Mouse (Mus musculus) heart, embryonic 15.5 days (tissue): ENCODE results near the gene Creb3. TPM values are rescaled to one million over a fixed set of nuclear protein-coding genes. Genes with fewer than 3 reads are reported as not detected.
A peak's percentile ranks its signal among the peaks of the same experiment; 100 is the strongest.
"Not testable (repeated sequence)": the region's sequence is repeated elsewhere in the genome, so short reads cannot be mapped to it uniquely, and the experiment has no call there.

ENCODE experiments used
- ATAC-seq: fragments of 200-750 bp; cut with Nextera tagmentation; replicated peaks from 2 replicates; pipeline ENCODE4 v1.8.0; 2017; ENCODE audit warnings: low read depth, moderate TSS enrichment; ENCODE audit not compliant: insufficient number of reproducible peaks, insufficient read depth, low FRiP score
- H3K27ac ChIP-seq: fragments of 300-500 bp; sonication (generic); 2 replicates; pipeline ENCODE4 v1.5.1; 2015; ENCODE audit warnings: mild to moderate bottlenecking, inconsistent platforms
- H3K27me3 ChIP-seq: fragments of 300-500 bp; sonication (generic); 2 replicates; pipeline ENCODE4 v1.6.1; 2015; ENCODE audit warnings: inconsistent platforms
- H3K36me3 ChIP-seq: fragments of 300-500 bp; sonication (generic); 2 replicates; pipeline ENCODE4 v1.6.1; 2015; ENCODE audit warnings: mild to moderate bottlenecking, inconsistent platforms
- H3K4me1 ChIP-seq: fragments of 300-500 bp; sonication (generic); replicated peaks from 2 replicates; pipeline ENCODE4 v1.6.1; 2015; ENCODE audit warnings: inconsistent platforms
- H3K4me2 ChIP-seq: fragments of 300-500 bp; sonication (generic); 2 replicates; pipeline ENCODE4 v1.6.1; 2015; ENCODE audit warnings: inconsistent platforms, mild to moderate bottlenecking, moderate library complexity
- H3K4me3 ChIP-seq: fragments of 300-500 bp; sonication (generic); 2 replicates; pipeline ENCODE4 v1.5.1; 2015; ENCODE audit warnings: mild to moderate bottlenecking, inconsistent platforms
- H3K9ac ChIP-seq: fragments of 300-500 bp; sonication (generic); 2 replicates; pipeline ENCODE4 v1.6.1; 2015; ENCODE audit warnings: mild to moderate bottlenecking, inconsistent platforms
- H3K9me3 ChIP-seq: fragments of 300-500 bp; sonication (generic); replicated peaks from 2 replicates; pipeline ENCODE4 v1.6.1; 2016; ENCODE audit warnings: inconsistent platforms
- WGBS: fragments of 180-500 bp; shearing (Covaris S2); methylation state at CpG from one replicate; pipeline ENCODE4 v1.1.7; 2015; ENCODE audit warnings: mixed read lengths; 5-methylcytosine and 5-hydroxymethylcytosine counted together
- polyA plus RNA-seq: library from polyadenylated mRNA; unstranded; fragments of >200 nt; fragmentation: Nextera tagmentation; extraction: Ambion mirVana; gene quantifications from 2 replicates; pipeline ENCODE4 v1.2.1, GENCODE M21; 2015

The Creb3 gene
- polyA plus RNA-seq, 1 experiment from 2014 or later = 53.1 TPM

DNA sequence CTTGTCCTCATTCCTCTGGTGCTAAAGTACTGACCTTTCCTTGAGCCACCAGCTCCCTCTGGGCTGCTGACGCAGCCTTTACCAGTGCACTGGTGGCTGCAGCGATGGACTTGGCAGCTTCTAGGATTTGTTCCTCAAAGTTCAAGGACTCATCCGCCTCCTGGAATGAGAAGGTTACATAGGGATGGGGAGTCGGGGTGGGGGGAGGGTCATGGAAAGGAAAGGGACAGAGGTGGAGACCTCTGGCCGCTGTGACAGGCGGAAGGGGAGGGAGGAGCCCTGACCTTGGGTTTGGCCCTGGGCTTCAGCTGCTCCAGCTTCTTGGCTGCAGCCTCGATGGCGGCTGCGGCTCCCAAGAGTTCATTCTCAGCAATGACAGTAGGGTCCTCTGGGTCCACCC is 28.9 kb upstream of the Creb3 start:
- Histone ChIP-seq H3K36me3 (peaks cover 75% of the 10 kb centered on the region), H3K9ac (no peak overlapping the region), H3K4me3 (no peak overlapping the region), H3K27me3 (no peaks in the 10 kb centered on the region), H3K27ac (no peak overlapping the region), H3K4me1 (peaks cover 16% of the 10 kb centered on the region), H3K4me2 (no peak overlapping the region), H3K9me3 (no peaks in the 10 kb centered on the region)
- no peak for ATAC-seq
- WGBS = 81% methylated on average over 9 of the region's 9 CpGs

DNA sequence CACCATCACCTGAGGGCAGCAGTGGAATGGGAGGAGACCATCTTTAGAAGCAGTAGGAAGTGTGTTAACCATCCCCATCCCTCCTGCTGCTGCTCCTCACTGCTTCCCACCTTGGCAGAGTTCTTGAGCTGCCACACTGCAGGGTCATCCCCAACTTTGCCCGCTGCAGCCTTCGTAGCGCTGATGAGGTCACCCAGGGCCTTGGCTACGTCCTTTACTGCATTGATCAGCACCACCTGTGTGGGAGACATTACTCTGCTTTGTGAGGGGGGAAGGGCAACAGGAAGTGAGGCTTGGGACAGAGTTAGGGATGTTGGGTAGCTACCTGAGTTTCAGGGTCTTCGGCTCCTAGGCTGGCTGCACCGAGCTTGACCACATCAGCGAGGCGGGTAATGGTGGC is 26.5 kb upstream of the Creb3 start:
- Histone ChIP-seq H3K27me3 (no peaks in the 10 kb centered on the region), H3K4me1 (peaks cover 7% of the 10 kb centered on the region), H3K36me3 (peaks cover 99% of the 10 kb centered on the region), H3K4me3 (no peak overlapping the region), H3K27ac (no peak overlapping the region), H3K4me2 (no peak overlapping the region), H3K9me3 (no peaks in the 10 kb centered on the region), H3K9ac (no peak overlapping the region)
- 95% methylated on average over 8 of the region's 8 CpGs for WGBS
- ATAC-seq = no peak

DNA sequence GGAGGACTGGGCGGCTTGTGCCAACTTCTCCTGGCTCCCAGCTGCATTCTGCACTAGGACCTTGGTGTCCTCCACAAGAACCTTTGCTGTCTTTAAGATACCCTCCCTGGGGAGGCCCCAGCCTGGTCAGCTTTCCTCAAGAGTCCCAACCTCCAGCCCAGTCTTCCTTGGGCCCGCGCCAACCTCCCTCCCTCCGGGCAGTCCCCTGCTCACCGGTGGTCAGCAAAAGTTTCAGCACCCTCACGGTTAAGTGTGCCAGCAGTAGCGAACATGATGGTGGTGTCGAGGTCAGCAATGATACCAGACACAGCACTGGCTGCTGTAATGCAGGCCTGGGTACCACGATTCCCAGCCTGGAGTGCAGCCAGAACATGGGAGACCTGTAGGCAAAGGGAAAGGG is 26.1 kb upstream of the Creb3 start:
- no peak overlapping the region for H3K9ac ChIP-seq
- no peak for ATAC-seq
- H3K4me2 ChIP-seq = no peak overlapping the region
- no peak overlapping the region for H3K27ac ChIP-seq
- peaks cover 3% of the 10 kb centered on the region for H3K4me1 ChIP-seq
- WGBS = 84% methylated on average over 9 of the region's 9 CpGs
- no peak overlapping the region for H3K4me3 ChIP-seq
- peaks cover 99% of the 10 kb centered on the region for H3K36me3 ChIP-seq
- no peaks in the 10 kb centered on the region for H3K27me3 ChIP-seq
- H3K9me3 ChIP-seq = no peaks in the 10 kb centered on the region

DNA sequence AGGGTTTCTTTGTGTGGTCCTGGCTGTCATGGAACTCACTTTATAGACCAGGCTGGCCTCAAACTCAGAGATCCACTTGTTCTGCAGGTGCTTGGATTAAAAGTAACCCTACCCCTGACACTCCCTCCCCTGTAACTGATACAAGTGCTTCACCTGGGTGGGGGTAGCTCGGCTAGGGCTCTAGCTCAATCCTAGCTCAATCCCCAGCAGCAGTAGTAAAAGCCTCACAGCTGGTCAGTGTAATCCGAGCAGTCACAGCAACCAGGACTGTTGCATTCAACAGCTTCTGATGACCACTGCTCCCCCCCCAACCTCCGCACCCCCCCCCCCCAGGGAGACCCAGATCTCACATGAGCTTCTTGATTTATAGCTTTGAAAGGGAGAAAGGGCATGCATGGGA is 20.1 kb upstream of the Creb3 start:
- H3K27ac ChIP-seq = no peak overlapping the region
- H3K9ac ChIP-seq = no peak overlapping the region
- WGBS = 71% methylated on average over 3 of the region's 3 CpGs
- H3K36me3 ChIP-seq = peaks cover 99% of the 10 kb centered on the region
- 0 out of 2 replicates have a peak, but pooled peaks cover 3% of the 10 kb centered on the region for H3K4me1 ChIP-seq
- no peak for ATAC-seq
- no peak overlapping the region for H3K4me2 ChIP-seq
- no peaks in the 10 kb centered on the region for H3K27me3 ChIP-seq
- H3K9me3 ChIP-seq = no peaks in the 10 kb centered on the region
- H3K4me3 ChIP-seq = no peak overlapping the region

DNA sequence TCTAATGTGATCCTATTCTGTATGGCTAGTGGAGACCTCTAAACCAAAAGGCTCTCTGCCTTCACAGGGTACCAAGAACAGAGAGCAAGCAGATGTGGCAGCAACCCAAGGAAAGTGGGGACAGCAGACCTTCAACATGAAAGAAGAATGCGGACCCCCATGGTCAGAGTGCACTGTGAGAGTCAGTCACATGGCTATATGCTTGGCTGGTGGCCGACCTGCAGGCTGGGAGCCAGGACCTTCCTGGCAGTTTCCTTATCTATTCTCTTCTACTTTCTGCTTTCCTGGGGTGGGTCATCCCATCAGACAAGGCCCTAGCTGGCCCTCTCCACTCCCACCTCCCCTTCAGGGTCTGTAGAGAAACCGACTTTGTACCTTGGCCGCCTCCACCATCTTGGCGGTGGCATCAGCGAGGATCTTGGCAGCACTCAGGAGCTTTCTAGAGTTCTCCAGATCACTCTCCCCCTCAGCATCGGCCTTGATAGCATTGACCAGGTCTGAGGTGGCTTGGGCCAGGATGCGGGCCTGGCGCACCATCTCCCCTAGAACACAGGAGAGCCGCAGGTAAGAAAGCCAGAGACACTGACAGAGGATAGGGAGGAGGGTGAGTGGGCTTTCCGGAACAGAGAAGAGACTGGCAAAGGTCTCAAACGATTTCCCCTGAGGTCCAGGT is 15.6 kb upstream of the Creb3 start:
- no peak overlapping the region for H3K27ac ChIP-seq
- H3K27me3 ChIP-seq = no peaks in the 10 kb centered on the region
- no peak overlapping the region for H3K9ac ChIP-seq
- 0 out of 2 replicates have a peak, but pooled peaks cover 3% of the 10 kb centered on the region for H3K4me1 ChIP-seq
- H3K4me3 ChIP-seq = no peak overlapping the region
- H3K4me2 ChIP-seq = no peak overlapping the region
- no peak for ATAC-seq
- WGBS = 87% methylated on average over 12 of the region's 12 CpGs
- peaks cover 99% of the 10 kb centered on the region for H3K36me3 ChIP-seq
- H3K9me3 ChIP-seq = no peaks in the 10 kb centered on the region

DNA sequence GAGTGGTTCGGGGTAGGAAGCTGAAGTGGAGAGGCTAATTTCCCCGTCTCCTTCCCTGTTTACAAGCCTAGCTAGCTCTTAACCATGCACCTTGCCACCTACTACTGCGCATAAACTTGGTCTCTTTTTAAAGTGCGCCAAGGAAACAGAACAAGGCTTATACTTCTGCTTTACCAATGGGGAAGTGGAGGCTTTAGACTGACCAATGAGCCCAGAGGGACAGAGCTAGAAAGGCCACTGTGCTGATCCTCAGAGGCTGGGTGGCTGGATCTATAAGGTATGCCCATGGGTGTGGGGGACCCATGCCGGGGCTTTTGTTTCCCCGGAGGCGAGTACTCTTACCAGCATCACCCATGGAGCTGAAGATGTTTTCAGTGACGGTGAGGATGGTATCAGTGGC is 15.0 kb upstream of the Creb3 start:
- no peak for ATAC-seq
- no peaks in the 10 kb centered on the region for H3K27me3 ChIP-seq
- H3K36me3 ChIP-seq = peaks cover 99% of the 10 kb centered on the region
- H3K4me2 ChIP-seq = no peak overlapping the region
- WGBS = 93% methylated on average over 8 of the region's 8 CpGs
- no peak overlapping the region for H3K27ac ChIP-seq
- no peaks in the 10 kb centered on the region for H3K9me3 ChIP-seq
- no peak overlapping the region for H3K4me3 ChIP-seq
- 0 out of 2 replicates have a peak, but pooled peaks cover 3% of the 10 kb centered on the region for H3K4me1 ChIP-seq
- H3K9ac ChIP-seq = no peak overlapping the region

DNA sequence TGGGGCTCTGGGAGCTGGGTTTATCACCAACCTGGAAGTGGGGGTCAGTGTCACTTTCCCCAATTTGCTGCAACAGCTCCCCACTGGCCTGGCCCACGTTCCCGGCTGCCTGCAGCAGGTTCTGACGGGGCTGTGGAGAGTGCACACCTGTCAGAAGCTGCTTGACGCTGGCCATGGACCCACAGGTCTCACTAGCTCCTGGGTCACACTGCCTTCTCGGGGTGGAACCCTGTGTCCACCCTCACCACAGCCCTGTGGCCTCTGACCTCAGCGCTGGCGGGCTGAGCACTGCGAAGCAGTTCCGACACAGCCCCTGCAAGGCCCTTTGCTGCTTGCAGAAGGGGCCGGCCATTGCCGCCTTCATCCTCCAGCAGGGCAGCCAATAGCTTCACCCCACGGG is 13.1 kb upstream of the Creb3 start:
- Histone ChIP-seq H3K27ac (no peak overlapping the region), H3K9ac (no peak overlapping the region), H3K36me3 (peaks cover 99% of the 10 kb centered on the region), H3K27me3 (no peaks in the 10 kb centered on the region), H3K4me2 (no peak overlapping the region), H3K9me3 (no peaks in the 10 kb centered on the region), H3K4me1 (0 out of 2 replicates have a peak, but pooled peaks cover 3% of the 10 kb centered on the region), H3K4me3 (no peak overlapping the region)
- ATAC-seq = no peak
- 84% methylated on average over 12 of the region's 12 CpGs for WGBS

DNA sequence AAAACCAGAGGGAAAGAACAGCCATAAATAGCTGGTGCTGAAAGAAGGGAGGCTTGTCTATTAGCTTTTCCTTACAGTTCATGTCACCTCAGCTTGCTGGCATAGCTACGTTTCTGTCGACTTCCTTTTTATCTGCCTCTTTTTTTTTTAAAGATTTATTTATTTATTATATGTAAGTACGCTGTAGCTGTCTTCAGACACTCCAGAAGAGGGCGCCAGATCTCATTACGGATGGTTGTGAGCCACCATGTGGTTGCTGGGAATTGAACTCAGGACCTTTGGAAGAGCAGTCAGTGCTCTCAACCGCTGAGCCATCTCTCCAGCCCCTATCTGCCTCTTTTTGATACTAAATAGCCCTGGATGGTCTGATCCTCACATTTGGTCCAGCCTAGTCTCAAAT is 10.3 kb upstream of the Creb3 start:
- H3K4me1 ChIP-seq, H3K4me2 ChIP-seq, H3K27ac ChIP-seq, ATAC-seq, H3K27me3 ChIP-seq, H3K9ac ChIP-seq, H3K9me3 ChIP-seq, H3K4me3 ChIP-seq: not testable (repeated sequence)
- peaks cover 99% of the 10 kb centered on the region for H3K36me3 ChIP-seq
- 86% methylated on average over 6 of the region's 6 CpGs for WGBS

DNA sequence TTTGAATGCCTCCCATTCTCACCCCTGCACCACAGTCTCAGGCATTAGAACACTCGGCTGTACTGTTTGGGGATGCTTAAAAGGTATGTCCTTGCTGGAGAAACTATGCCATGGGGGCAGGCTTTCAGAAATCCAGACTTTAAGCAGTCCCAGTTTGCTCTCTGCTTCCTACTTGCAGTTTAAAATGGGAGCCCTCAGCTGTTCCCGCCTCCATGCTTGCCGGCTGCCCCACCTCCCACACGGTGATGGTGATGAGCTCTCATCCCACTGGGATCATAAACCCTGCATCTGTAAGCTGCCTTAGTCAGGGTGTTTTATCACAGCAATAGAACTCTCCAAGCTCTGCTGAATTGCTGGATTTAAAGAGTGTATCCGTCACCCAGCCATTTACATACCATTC is 9.7 kb upstream of the Creb3 start:
- Histone ChIP-seq H3K27me3 (no peaks in the 10 kb centered on the region), H3K27ac (no peak overlapping the region), H3K9me3 (no peaks in the 10 kb centered on the region), H3K4me1 (peaks cover 6% of the 10 kb centered on the region), H3K9ac (no peak overlapping the region), H3K4me2 (no peak overlapping the region), H3K4me3 (no peak overlapping the region), H3K36me3 (peaks cover 94% of the 10 kb centered on the region)
- ATAC-seq = no peak
- 94% methylated on average over 5 of the region's 5 CpGs for WGBS

DNA sequence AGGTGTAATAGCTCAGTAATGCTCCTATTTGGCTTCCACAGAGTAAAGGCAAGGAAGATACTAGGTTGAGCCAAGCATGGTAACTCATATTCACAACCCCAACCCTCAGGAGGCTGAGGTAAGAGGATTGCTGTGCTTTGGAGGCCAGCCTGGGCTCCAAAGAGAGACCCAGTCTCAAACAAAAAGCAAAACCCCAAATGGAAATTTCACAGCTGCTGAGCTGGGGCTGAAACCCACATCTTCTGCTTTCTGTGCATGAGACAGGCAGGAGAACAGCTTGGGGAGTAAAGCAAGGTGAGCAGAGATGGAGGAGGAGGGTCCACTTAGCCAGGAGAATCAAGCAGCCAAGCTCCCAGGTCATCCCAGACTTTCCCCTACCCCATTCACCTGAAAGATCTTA is 8.2 kb upstream of the Creb3 start:
- no peak overlapping the region for H3K4me3 ChIP-seq
- H3K27me3 ChIP-seq = no peaks in the 10 kb centered on the region
- peaks cover 79% of the 10 kb centered on the region for H3K36me3 ChIP-seq
- H3K4me1 ChIP-seq = peaks cover 21% of the 10 kb centered on the region
- no peak overlapping the region for H3K9ac ChIP-seq
- H3K4me2 ChIP-seq = no peak overlapping the region
- H3K27ac ChIP-seq = no peak overlapping the region
- H3K9me3 ChIP-seq = no peaks in the 10 kb centered on the region
- ATAC-seq = no peak

DNA sequence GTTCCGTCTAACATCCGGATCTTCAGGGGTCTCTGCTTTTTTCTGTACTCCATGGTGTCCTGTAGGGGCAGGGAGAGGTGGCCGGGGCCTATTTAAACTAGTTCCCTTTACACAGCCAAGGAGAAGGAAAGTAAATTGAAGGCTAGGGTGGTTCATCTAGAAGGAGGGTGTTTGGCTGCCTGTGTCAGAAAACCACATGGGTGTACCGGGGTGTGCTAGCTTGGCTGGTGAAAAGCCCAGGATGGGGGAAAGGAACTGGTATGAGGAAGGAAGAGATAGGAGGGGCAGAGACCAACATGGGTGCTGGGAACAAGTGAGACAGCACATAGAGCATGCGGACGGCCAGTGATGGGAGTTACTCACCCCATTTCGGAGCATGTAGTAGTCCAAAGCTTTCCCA is 6.2 kb upstream of the Creb3 start:
- Histone ChIP-seq H3K4me1 (peaks cover 41% of the 10 kb centered on the region), H3K36me3 (peaks cover 59% of the 10 kb centered on the region), H3K4me2 (no peak overlapping the region), H3K9me3 (no peaks in the 10 kb centered on the region), H3K27ac (no peak overlapping the region), H3K4me3 (no peak overlapping the region), H3K27me3 (no peaks in the 10 kb centered on the region), H3K9ac (no peak overlapping the region)
- WGBS = 93% methylated on average over 7 of the region's 7 CpGs
- no peak for ATAC-seq

DNA sequence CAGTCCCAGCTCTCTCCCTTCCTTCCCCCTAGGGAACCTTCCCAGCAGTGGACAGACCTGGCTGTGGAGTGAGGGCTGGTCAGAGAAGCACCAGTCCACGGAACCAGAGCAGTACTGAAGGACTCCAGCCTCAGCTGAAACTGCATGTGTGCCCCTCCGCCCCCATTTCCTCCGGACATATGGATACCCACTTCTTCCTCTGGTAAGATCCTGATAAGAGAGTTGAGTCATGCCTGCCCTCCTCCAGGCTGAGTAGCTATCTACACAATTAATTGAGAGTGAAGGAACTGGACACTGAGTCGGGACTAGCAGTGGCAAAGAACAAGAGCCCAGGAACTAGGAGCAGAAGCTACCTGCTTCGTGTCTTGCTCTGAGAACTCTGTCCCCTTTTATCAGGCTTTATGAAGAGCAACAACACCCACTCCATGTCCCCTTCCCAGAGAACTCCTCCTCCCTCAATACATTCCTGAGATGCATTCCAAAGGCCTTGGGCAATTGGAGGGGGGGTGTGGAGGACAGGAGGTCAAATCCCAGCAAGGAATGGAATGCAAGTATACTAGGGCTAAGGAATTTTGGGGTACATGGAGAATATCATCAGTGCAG is 4.0 kb upstream of the Creb3 start:
- 5% methylated on average over 5 of the region's 5 CpGs for WGBS
- Histone ChIP-seq H3K4me3 (peak overlapping the region; percentile 29), H3K4me2 (peak overlapping the region; percentile 78), H3K9ac (peak overlapping the region; percentile 94), H3K9me3 (no peaks in the 10 kb centered on the region), H3K27ac (peak overlapping the region; percentile 99), H3K27me3 (no peaks in the 10 kb centered on the region), H3K4me1 (peaks cover 45% of the 10 kb centered on the region), H3K36me3 (peaks cover 37% of the 10 kb centered on the region)
- peak; percentile 7; the same call in 1 of the 2 replicates for ATAC-seq
